Mouse (Mus musculus) limb, embryonic 15.5 days (tissue): ENCODE results near the gene Spaca9. TPM values are rescaled to one million over a fixed set of nuclear protein-coding genes. Genes with fewer than 3 reads are reported as not detected.

Experiments used
- ATAC-seq: fragments of 200-750 bp; cut with Nextera tagmentation; 2 replicates; pipeline ENCODE4 v1.8.0; 2017; ENCODE audit warnings: low read depth, moderate TSS enrichment; ENCODE audit not compliant: insufficient number of reproducible peaks, low FRiP score, low TSS enrichment
- H3K27ac ChIP-seq: fragments of 300-500 bp; sonication (generic); 2 replicates; pipeline ENCODE4 v1.5.1; 2015; ENCODE audit warnings: moderate library complexity, mild to moderate bottlenecking, inconsistent platforms
- H3K27me3 ChIP-seq: fragments of 300-500 bp; sonication (generic); 2 replicates; pipeline ENCODE4 v1.6.1; 2015; ENCODE audit warnings: inconsistent platforms
- H3K36me3 ChIP-seq: fragments of 300-500 bp; sonication (generic); 2 replicates; pipeline ENCODE4 v1.6.1; 2015; ENCODE audit warnings: inconsistent platforms
- H3K4me1 ChIP-seq: fragments of 300-500 bp; sonication (generic); 2 replicates; pipeline ENCODE4 v1.6.1; 2015; ENCODE audit warnings: inconsistent platforms
- H3K4me2 ChIP-seq: fragments of 300-500 bp; sonication (generic); 2 replicates; pipeline ENCODE4 v1.6.1; 2015; ENCODE audit warnings: mild to moderate bottlenecking, inconsistent platforms
- H3K4me3 ChIP-seq: fragments of 300-500 bp; sonication (generic); 2 replicates; pipeline ENCODE4 v1.5.1; 2015; ENCODE audit warnings: mild to moderate bottlenecking, inconsistent platforms
- H3K9ac ChIP-seq: fragments of 300-500 bp; sonication (generic); 2 replicates; pipeline ENCODE4 v1.6.1; 2015; ENCODE audit warnings: inconsistent platforms
- H3K9me3 ChIP-seq: fragments of 300-500 bp; sonication (generic); 2 replicates; pipeline ENCODE4 v1.6.1; 2016; ENCODE audit warnings: inconsistent platforms
- WGBS: fragments of 180-500 bp; shearing (Covaris S2); methylation state at CpG from one replicate; pipeline ENCODE4 v1.1.7; 2015; 5-methylcytosine and 5-hydroxymethylcytosine counted together
- microRNA-seq: library from miRNA; unstranded; fragments of <30 nt; microRNA quantifications from one replicate; pipeline ENCODE4, GENCODE M21; 2016
- polyA plus RNA-seq: library from polyadenylated mRNA; unstranded; fragments of >200 nt; fragmentation: Nextera tagmentation; extraction: Ambion mirVana; gene quantifications from 2 replicates; pipeline ENCODE4 v1.2.1, GENCODE M21; 2015

The Spaca9 gene
- polyA plus RNA-seq, 1 experiment from 2014 or later, result 1.2 TPM

GRCm38 (mm10) chr2:28662891-28663290 lies 36.6 kb downstream of the Spaca9 start:
- ATAC-seq, result no peak
- Histone ChIP-seq H3K36me3 (peaks cover 91% of the 10 kb centered on the region), H3K9ac (no peak overlapping the region), H3K27ac (no peak overlapping the region), H3K27me3 (no peaks in the 10 kb centered on the region), H3K9me3 (no peaks in the 10 kb centered on the region), H3K4me1 (no peaks in the 10 kb centered on the region), H3K4me3 (no peak overlapping the region), H3K4me2 (no peak overlapping the region)
- 91% methylated on average over 3 of the region's 3 CpGs for WGBS

- H3K36me3 ChIP-seq, result peaks cover 55% of the 10 kb centered on the region
- no peaks in the 10 kb centered on the region for H3K27me3 ChIP-seq
- no peak overlapping the region for H3K4me2 ChIP-seq
- H3K4me3 ChIP-seq, result no peak overlapping the region
- H3K9ac ChIP-seq, result no peak overlapping the region
- no peaks in the 10 kb centered on the region for H3K9me3 ChIP-seq
- no peaks in the 10 kb centered on the region for H3K4me1 ChIP-seq
- H3K27ac ChIP-seq, result no peak overlapping the region
- ATAC-seq, result no peak
- 76% methylated on average over 8 of the region's 8 CpGs for WGBS
Observed at GRCm38 (mm10) chr2:28656216-28656615, 43.3 kb downstream of the Spaca9 start.

- WGBS, result 63% methylated on average over 2 of the region's 2 CpGs
- H3K36me3 ChIP-seq, result peaks cover 37% of the 10 kb centered on the region
- H3K27me3 ChIP-seq, result no peaks in the 10 kb centered on the region
- H3K9ac ChIP-seq, result no peak overlapping the region
- H3K4me2 ChIP-seq, result no peak overlapping the region
- ATAC-seq, result no peak
- H3K4me3 ChIP-seq, result no peak overlapping the region
- H3K9me3 ChIP-seq, result no peaks in the 10 kb centered on the region
- no peak overlapping the region for H3K27ac ChIP-seq
- no peaks in the 10 kb centered on the region for H3K4me1 ChIP-seq
Observed at GRCm38 (mm10) chr2:28654295-28654694, 45.2 kb downstream of the Spaca9 start.

GRCm38 (mm10) chr2:28653351-28653750 lies 46.2 kb downstream of the Spaca9 start:
- 96% methylated on average over 7 of the region's 7 CpGs for WGBS
- H3K36me3 ChIP-seq, result peaks cover 28% of the 10 kb centered on the region
- no peak overlapping the region for H3K4me3 ChIP-seq
- ATAC-seq, result no peak
- H3K4me1 ChIP-seq, result no peaks in the 10 kb centered on the region
- H3K9me3 ChIP-seq, result no peaks in the 10 kb centered on the region
- H3K9ac ChIP-seq, result no peak overlapping the region
- H3K4me2 ChIP-seq, result no peak overlapping the region
- no peak overlapping the region for H3K27ac ChIP-seq
- no peaks in the 10 kb centered on the region for H3K27me3 ChIP-seq

- no peak for ATAC-seq
- no peak overlapping the region for H3K9ac ChIP-seq
- peaks cover 15% of the 10 kb centered on the region; the same call in 1 of the 2 replicates for H3K36me3 ChIP-seq
- H3K4me2 ChIP-seq, result no peak overlapping the region
- H3K4me1 ChIP-seq, result no peaks in the 10 kb centered on the region
- H3K27me3 ChIP-seq, result no peaks in the 10 kb centered on the region
- no peak overlapping the region for H3K27ac ChIP-seq
- H3K4me3 ChIP-seq, result no peak overlapping the region
- H3K9me3 ChIP-seq, result no peaks in the 10 kb centered on the region
Observed at GRCm38 (mm10) chr2:28650526-28650925, 49.0 kb downstream of the Spaca9 start.

GRCm38 (mm10) chr2:28643081-28643480 lies 56.4 kb downstream of the Spaca9 start:
- Histone ChIP-seq H3K4me2 (no peak overlapping the region), H3K4me1 (peaks cover 23% of the 10 kb centered on the region), H3K27ac (no peak overlapping the region), H3K9ac (no peak overlapping the region), H3K4me3 (no peak overlapping the region), H3K27me3 (no peaks in the 10 kb centered on the region), H3K36me3 (no peaks in the 10 kb centered on the region), H3K9me3 (no peaks in the 10 kb centered on the region)
- WGBS, result 53% methylated on average over 3 of the region's 3 CpGs
- no peak for ATAC-seq

Small RNA genes within 50 kb of the gene (microRNA-seq; reads per million reads assigned to microRNA genes)
- gene Mir3088, result not detected

Other genes with a start within 250 kb of the Spaca9 start
- 0.89 and 1.1 TPM in 2 replicates for gene 1700007K13Rik, start 233.4 kb downstream of the Spaca9 start, polyA plus RNA-seq
- gene Mrps2, start 231.7 kb downstream of the Spaca9 start, polyA plus RNA-seq, result 50.3 and 51.3 TPM in 2 replicates
- 0.56 and 1.1 TPM in 2 replicates for gene Gbgt1, start 202.8 kb downstream of the Spaca9 start, polyA plus RNA-seq
- 1.9 and 4.5 TPM in 2 replicates for gene Gm10134, start 193.6 kb downstream of the Spaca9 start, polyA plus RNA-seq
- 50.3 and 50.7 TPM in 2 replicates for gene Ralgds, start 186.6 kb downstream of the Spaca9 start, polyA plus RNA-seq
- 0.35 TPM in 1 of 2 replicates, not detected in the other for gene Cel, start 136.3 kb downstream of the Spaca9 start, polyA plus RNA-seq
- gene Gtf3c5, start 116.0 kb downstream of the Spaca9 start, polyA plus RNA-seq, result 41.8 and 44.1 TPM in 2 replicates
- 0.14 and 0.45 TPM in 2 replicates for gene Gfi1b, start 77.7 kb downstream of the Spaca9 start, polyA plus RNA-seq
- 15.7 TPM in 2 replicates for gene Tsc1, start 58.5 kb downstream of the Spaca9 start, polyA plus RNA-seq
- 0.58 and 0.94 TPM in 2 replicates for gene Ak8, start 437 bp upstream of the Spaca9 start, polyA plus RNA-seq
- gene Gtf3c4, start 140.6 kb upstream of the Spaca9 start, polyA plus RNA-seq, result 12.3 and 14.3 TPM in 2 replicates
- gene Ddx31, start 140.7 kb upstream of the Spaca9 start, polyA plus RNA-seq, result 14.7 and 14.8 TPM in 2 replicates
- 0.08 TPM in 1 of 2 replicates, not detected in the other for gene Barhl1, start 216.9 kb upstream of the Spaca9 start, polyA plus RNA-seq